Mouse (Mus musculus): ENCODE results near the gene Cers5. TPM values are rescaled to one million over a fixed set of nuclear protein-coding genes. Genes with fewer than 3 reads are reported as not detected.

Cers5 gene
- polyA plus RNA-seq, 2 experiments: 75.1 to 84.9 TPM

- Histone ChIP-seq H3K36me3 (ENCODE audit: control insufficient read depth, insufficient read depth, low read length) (peaks cover 3% of the 10 kb centered on the region; the same call in 1 of the 2 replicates), H3K4me2 (replicated peaks; ENCODE audit: low read depth, low read length, severe bottlenecking) (no peak overlapping the region), H3K27ac (replicated peaks; ENCODE audit: low read depth, low read length) (no peak overlapping the region), H3K4me3 (replicated peaks; ENCODE audit: low read length) (no peak overlapping the region), H3K27me3 (ENCODE audit: control insufficient read depth, insufficient read depth, low read length) (no peaks in the 10 kb centered on the region), H3K9ac (ENCODE audit: low read depth, low read length, severe bottlenecking) (no peak overlapping the region), H3K4me1 (ENCODE audit: control insufficient read depth, insufficient read depth, low read length) (no peaks in the 10 kb centered on the region), H3K9me3 (ENCODE audit: control insufficient read depth, low read length) (no peaks in the 10 kb centered on the region)
- ATAC-seq (ENCODE audit: low FRiP score, low read depth) (no peak), DNase-seq (ENCODE audit: low spot score) (no peak)
- WGBS: 75% methylated on average over 3 of the region's 3 CpGs
- TF ChIP-seq POLR2A (IDR thresholded peaks at IDR 0.05; ENCODE audit: borderline replicate concordance, extremely low read depth, insufficient read depth, insufficient read length): no peak
These were observed 18.5 kb downstream of the Cers5 start for GRCm38 (mm10) chr15:99754204-99754603.

GRCm38 (mm10) chr15:99740229-99740628 is 32.5 kb downstream of the Cers5 start:
- peaks cover 79% of the 10 kb centered on the region for H3K36me3 ChIP-seq (ENCODE audit: control insufficient read depth, insufficient read depth, low read length)
- H3K4me2 ChIP-seq (replicated peaks; ENCODE audit: low read depth, low read length, severe bottlenecking): no peak overlapping the region
- no peak for DNase-seq (ENCODE audit: low spot score)
- H3K27me3 ChIP-seq (ENCODE audit: control insufficient read depth, insufficient read depth, low read length): no peaks in the 10 kb centered on the region
- no peak for TF ChIP-seq POLR2A (IDR thresholded peaks at IDR 0.05; ENCODE audit: borderline replicate concordance, extremely low read depth, insufficient read depth, insufficient read length)
- WGBS: over 99% methylated on average over 4 of the region's 4 CpGs
- H3K4me3 ChIP-seq (replicated peaks; ENCODE audit: low read length): no peak overlapping the region
- no peaks in the 10 kb centered on the region for H3K9me3 ChIP-seq (ENCODE audit: control insufficient read depth, low read length)
- no peaks in the 10 kb centered on the region for H3K4me1 ChIP-seq (ENCODE audit: control insufficient read depth, insufficient read depth, low read length)
- ATAC-seq (ENCODE audit: low FRiP score, low read depth): no peak
- H3K9ac ChIP-seq (ENCODE audit: low read depth, low read length, severe bottlenecking): no peak overlapping the region
- H3K27ac ChIP-seq (replicated peaks; ENCODE audit: low read depth, low read length): no peak overlapping the region

GRCm38 (mm10) chr15:99736675-99737074 is 36.0 kb downstream of the Cers5 start:
- Histone ChIP-seq H3K27ac (replicated peaks; ENCODE audit: low read depth, low read length) (no peak overlapping the region), H3K4me2 (replicated peaks; ENCODE audit: low read depth, low read length, severe bottlenecking) (no peak overlapping the region), H3K4me3 (replicated peaks; ENCODE audit: low read length) (no peak overlapping the region), H3K9me3 (ENCODE audit: control insufficient read depth, low read length) (no peaks in the 10 kb centered on the region), H3K27me3 (ENCODE audit: control insufficient read depth, insufficient read depth, low read length) (no peaks in the 10 kb centered on the region), H3K9ac (ENCODE audit: low read depth, low read length, severe bottlenecking) (no peak overlapping the region), H3K36me3 (ENCODE audit: control insufficient read depth, insufficient read depth, low read length) (peaks cover 78% of the 10 kb centered on the region), H3K4me1 (ENCODE audit: control insufficient read depth, insufficient read depth, low read length) (no peaks in the 10 kb centered on the region)
- DNase-seq (ENCODE audit: low spot score) (no peak), ATAC-seq (ENCODE audit: low FRiP score, low read depth) (no peak)
- WGBS: 95% methylated on average over 11 of the region's 11 CpGs
- no peak for TF ChIP-seq POLR2A (IDR thresholded peaks at IDR 0.05; ENCODE audit: borderline replicate concordance, extremely low read depth, insufficient read depth, insufficient read length)

- DNase-seq (ENCODE audit: low spot score): no peak
These were observed 37.1 kb downstream of the Cers5 start for GRCm38 (mm10) chr15:99735631-99736030.

GRCm38 (mm10) chr15:99733186-99733585 is 39.5 kb downstream of the Cers5 start:
- peaks cover 62% of the 10 kb centered on the region for H3K36me3 ChIP-seq (ENCODE audit: control insufficient read depth, insufficient read depth, low read length)

More at GRCm38 (mm10) chr15:99735631-99736030, 37.1 kb downstream of the Cers5 start:
- H3K27me3 ChIP-seq (ENCODE audit: control insufficient read depth, insufficient read depth, low read length): no peaks in the 10 kb centered on the region
- no peak overlapping the region for H3K4me3 ChIP-seq (replicated peaks; ENCODE audit: low read length)
- no peak for TF ChIP-seq POLR2A (IDR thresholded peaks at IDR 0.05; ENCODE audit: borderline replicate concordance, extremely low read depth, insufficient read depth, insufficient read length)
- H3K4me1 ChIP-seq (ENCODE audit: control insufficient read depth, insufficient read depth, low read length): no peaks in the 10 kb centered on the region
- ATAC-seq (ENCODE audit: low FRiP score, low read depth): no peak
- H3K36me3 ChIP-seq (ENCODE audit: control insufficient read depth, insufficient read depth, low read length): peaks cover 69% of the 10 kb centered on the region
- H3K27ac ChIP-seq (replicated peaks; ENCODE audit: low read depth, low read length): no peak overlapping the region
- 87% methylated on average over 2 of the region's 2 CpGs for WGBS
- H3K4me2 ChIP-seq (replicated peaks; ENCODE audit: low read depth, low read length, severe bottlenecking): no peak overlapping the region
- H3K9me3 ChIP-seq (ENCODE audit: control insufficient read depth, low read length): no peaks in the 10 kb centered on the region
- H3K9ac ChIP-seq (ENCODE audit: low read depth, low read length, severe bottlenecking): no peak overlapping the region

GRCm38 (mm10) chr15:99731678-99732077 is 41.0 kb downstream of the Cers5 start:
- WGBS: 95% methylated on average over 3 of the region's 3 CpGs
- ATAC-seq (ENCODE audit: low FRiP score, low read depth) (no peak), DNase-seq (ENCODE audit: low spot score) (no peak)
- Histone ChIP-seq H3K27me3 (ENCODE audit: control insufficient read depth, insufficient read depth, low read length) (no peaks in the 10 kb centered on the region), H3K4me2 (replicated peaks; ENCODE audit: low read depth, low read length, severe bottlenecking) (no peak overlapping the region), H3K9me3 (ENCODE audit: control insufficient read depth, low read length) (no peaks in the 10 kb centered on the region), H3K36me3 (ENCODE audit: control insufficient read depth, insufficient read depth, low read length) (peaks cover 57% of the 10 kb centered on the region), H3K9ac (ENCODE audit: low read depth, low read length, severe bottlenecking) (no peak overlapping the region), H3K4me1 (ENCODE audit: control insufficient read depth, insufficient read depth, low read length) (no peaks in the 10 kb centered on the region), H3K4me3 (replicated peaks; ENCODE audit: low read length) (no peak overlapping the region), H3K27ac (replicated peaks; ENCODE audit: low read depth, low read length) (no peak overlapping the region)
- no peak for TF ChIP-seq POLR2A (IDR thresholded peaks at IDR 0.05; ENCODE audit: borderline replicate concordance, extremely low read depth, insufficient read depth, insufficient read length)

More at GRCm38 (mm10) chr15:99733186-99733585, 39.5 kb downstream of the Cers5 start:
- ATAC-seq (ENCODE audit: low FRiP score, low read depth): no peak
- Histone ChIP-seq H3K27ac (replicated peaks; ENCODE audit: low read depth, low read length) (no peak overlapping the region), H3K4me1 (ENCODE audit: control insufficient read depth, insufficient read depth, low read length) (no peaks in the 10 kb centered on the region), H3K9me3 (ENCODE audit: control insufficient read depth, low read length) (no peaks in the 10 kb centered on the region), H3K4me2 (replicated peaks; ENCODE audit: low read depth, low read length, severe bottlenecking) (no peak overlapping the region), H3K27me3 (ENCODE audit: control insufficient read depth, insufficient read depth, low read length) (no peaks in the 10 kb centered on the region), H3K4me3 (replicated peaks; ENCODE audit: low read length) (no peak overlapping the region), H3K9ac (ENCODE audit: low read depth, low read length, severe bottlenecking) (no peak overlapping the region)
- WGBS: 90% methylated on average over 5 of the region's 5 CpGs
- no peak for DNase-seq (ENCODE audit: low spot score)
- no peak for TF ChIP-seq POLR2A (IDR thresholded peaks at IDR 0.05; ENCODE audit: borderline replicate concordance, extremely low read depth, insufficient read depth, insufficient read length)
